Mouse (Mus musculus) stomach, postnatal 0 days (tissue): ENCODE measurements around the gene Chrna1.

ENCODE experiments used
- CTCF ChIP-seq: IDR thresholded peaks from 2 replicates; pipeline ENCODE4 v1.5.1; 2016; ENCODE audit warnings: antibody characterized with exemption, low read depth, mild to moderate bottlenecking, moderate library complexity
- EP300 ChIP-seq: optimal IDR thresholded peaks from 2 replicates; pipeline ENCODE3; 2016; ENCODE audit warnings: antibody characterized with exemption

- TF ChIP-seq CTCF: no peak
- TF ChIP-seq EP300: no peak
These were observed 35.3 kb upstream of the Chrna1 start for GRCm38 (mm10) chr2:73615456-73615855.
